Mouse (Mus musculus): ENCODE results near the gene Rara.

GRCm38 (mm10) chr11:98932293-98933091 lies 4.9 kb downstream of the Rara start:
- TF ChIP-seq CTCF (conservative IDR thresholded peaks at IDR 0.05; ENCODE audit: low read length): no peak
- no peak for TF ChIP-seq NANOG (IDR thresholded peaks at IDR 0.05; ENCODE audit: borderline replicate concordance, low read length)
- no peak for TF ChIP-seq POU5F1 (IDR thresholded peaks at IDR 0.05; ENCODE audit: borderline replicate concordance, low read length)

All from E14TG2a.4 (cell line).